Mouse (Mus musculus): ENCODE data around the gene Mmachc.

DNA sequence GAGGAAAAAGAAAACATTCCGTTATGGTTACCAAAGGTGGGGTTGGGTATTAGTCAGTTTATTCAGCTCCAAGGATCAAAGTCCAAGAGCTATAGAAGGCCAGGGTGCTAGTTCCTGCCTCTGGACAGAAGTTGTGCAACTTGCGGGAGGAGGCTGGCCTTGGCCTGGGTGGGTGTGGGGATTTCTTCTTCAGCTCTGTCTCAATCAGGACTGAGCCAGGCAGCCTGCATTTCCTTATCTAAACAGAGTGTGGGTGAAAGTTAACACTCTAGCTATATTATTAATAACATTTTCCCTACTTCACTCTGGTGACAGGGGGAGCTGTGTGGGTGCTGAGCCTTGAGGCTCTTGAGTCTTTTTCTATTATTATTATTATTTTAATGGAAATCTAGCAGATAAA is 35.4 kb downstream of the Mmachc start:
- TF ChIP-seq POLR2A (IDR thresholded peaks at IDR 0.05; ENCODE audit: low read depth, low read length) (no peak), ZNF384 (IDR thresholded peaks at IDR 0.05; ENCODE audit: low read depth, low read length) (no peak), CTCF (conservative IDR thresholded peaks at IDR 0.05 in 1 of 2, IDR thresholded peaks at IDR 0.05 in 1 of 2; ENCODE audit: low read depth in 2 of 2, low read length in 2 of 2) (no peak), MAFK (IDR thresholded peaks at IDR 0.05; ENCODE audit: insufficient replicate concordance, low read length) (no peak), RAD21 (IDR thresholded peaks at IDR 0.05; ENCODE audit: low read depth, low read length) (no peak)

Measured in CH12.LX (cell line).